Mouse (Mus musculus): Measurements from ENCODE around the gene Epha6.

- TF ChIP-seq CTCF (IDR thresholded peaks at IDR 0.05; ENCODE audit: low read depth) (no peak), EP300 (IDR thresholded peaks at IDR 0.05; ENCODE audit: low read depth) (no peak)
These were observed 920.2 kb downstream of the Epha6 start for GRCm38 (mm10) chr16:59685135-59685534.
